Mouse (Mus musculus) CD4-positive, CD25-positive, alpha-beta regulatory T cell, adult 4 months (primary cell): ENCODE results near the gene Spin2d. TPM values are rescaled to one million over a fixed set of nuclear protein-coding genes. Genes with fewer than 3 reads are reported as not detected.
A peak's percentile ranks its signal among the peaks of the same experiment; 100 is the strongest.
"Not testable (repeated sequence)": the region's sequence is repeated elsewhere in the genome, so short reads cannot be mapped to it uniquely, and the experiment has no call there.

ENCODE experiments used
- ATAC-seq: one replicate; pipeline ENCODE4 v1.8.0; 2017
- polyA plus RNA-seq, 2 experiments: library from polyadenylated mRNA; unstranded; fragments of 100-300 nt; shearing (Covaris generic); gene quantifications; one replicate each; pipeline ENCODE4 v1.2.1; 2017

Spin2d gene
- polyA plus RNA-seq = not detected

DNA sequence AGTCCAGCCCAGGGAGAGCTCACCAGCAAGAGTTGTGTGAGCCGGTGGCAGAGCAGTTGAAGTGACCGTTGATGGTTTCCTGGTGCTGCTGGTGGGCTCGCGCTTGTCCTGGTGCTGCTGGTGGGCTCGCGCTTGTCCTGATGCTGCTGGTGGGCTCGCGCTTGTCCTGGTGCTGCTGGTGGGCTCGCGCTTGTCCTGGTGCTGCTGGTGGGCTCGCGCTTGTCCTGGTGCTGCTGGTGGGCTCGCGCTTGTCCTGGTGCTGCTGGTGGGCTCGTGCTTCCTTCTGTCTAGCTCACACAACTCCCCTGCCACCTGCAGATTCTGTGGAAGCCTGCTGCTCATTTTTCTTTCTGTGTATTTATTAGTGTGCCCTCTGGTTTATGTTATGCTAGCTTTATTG lies at the start of gene Spin2d:
TSS of gene Spin2d (minus strand) at position 101 of the 400 bp plus-strand sequence.
- not testable (repeated sequence) for ATAC-seq

DNA sequence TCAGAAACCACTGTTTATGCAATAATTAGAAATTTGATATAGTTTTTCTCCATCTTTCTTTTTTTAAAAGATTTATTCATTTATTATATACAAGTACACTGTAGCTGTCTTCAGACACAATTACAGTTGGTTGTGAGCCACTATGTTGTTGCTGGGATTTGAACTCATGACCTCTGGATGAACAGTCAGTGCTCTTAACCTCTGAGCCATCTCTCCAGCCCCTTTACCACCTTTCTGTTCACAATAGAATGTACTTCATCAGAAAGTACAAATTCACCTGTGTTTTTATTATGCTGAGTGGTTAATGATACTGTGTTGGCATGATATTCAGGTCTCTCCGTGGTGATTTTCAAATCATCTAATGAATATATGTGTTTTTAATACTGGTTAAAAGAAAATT lies 48.6 kb upstream of the Spin2d start:
- no peak for ATAC-seq

DNA sequence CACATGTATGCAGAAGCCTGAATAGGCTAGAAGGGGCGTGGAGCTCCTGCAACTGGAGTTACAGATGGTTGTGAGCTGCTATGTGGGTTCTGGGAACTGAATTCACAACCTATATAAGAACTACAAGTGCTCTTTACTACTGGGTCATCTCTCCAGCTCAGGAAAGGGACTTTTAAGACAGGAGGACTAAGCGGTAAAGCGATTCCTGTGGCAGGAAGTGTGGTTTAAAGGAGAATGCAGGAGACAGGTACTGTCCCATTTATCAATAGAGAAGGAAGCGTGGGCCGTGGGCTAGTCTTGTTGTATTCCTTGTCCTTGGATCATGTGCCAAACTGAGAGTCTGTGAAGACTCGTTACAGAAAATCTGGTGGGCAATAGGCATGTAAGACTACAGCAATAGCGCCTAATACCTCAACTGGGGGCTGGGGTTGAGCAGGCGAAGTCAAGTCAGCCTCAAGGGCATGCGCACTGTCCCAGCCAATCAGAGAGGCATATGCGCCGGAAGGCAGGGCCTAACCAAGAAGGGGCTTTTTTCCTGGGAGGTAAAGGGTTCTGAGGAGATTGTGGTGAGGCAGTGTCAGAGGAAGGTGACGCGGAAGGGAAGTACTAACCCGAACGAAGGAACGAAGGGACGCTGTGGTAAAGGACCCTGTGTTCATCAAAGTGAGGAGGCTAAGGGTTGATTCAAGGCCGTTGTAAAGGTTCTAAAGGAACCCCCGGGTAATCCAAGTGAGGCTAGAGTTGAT lies 37.2 kb upstream of the Spin2d start, which contains the start of gene Xlr4b:
TSS of gene Xlr4b (plus strand) at position 515 of the 746 bp plus-strand sequence.
- peak; percentile 74 for ATAC-seq

DNA sequence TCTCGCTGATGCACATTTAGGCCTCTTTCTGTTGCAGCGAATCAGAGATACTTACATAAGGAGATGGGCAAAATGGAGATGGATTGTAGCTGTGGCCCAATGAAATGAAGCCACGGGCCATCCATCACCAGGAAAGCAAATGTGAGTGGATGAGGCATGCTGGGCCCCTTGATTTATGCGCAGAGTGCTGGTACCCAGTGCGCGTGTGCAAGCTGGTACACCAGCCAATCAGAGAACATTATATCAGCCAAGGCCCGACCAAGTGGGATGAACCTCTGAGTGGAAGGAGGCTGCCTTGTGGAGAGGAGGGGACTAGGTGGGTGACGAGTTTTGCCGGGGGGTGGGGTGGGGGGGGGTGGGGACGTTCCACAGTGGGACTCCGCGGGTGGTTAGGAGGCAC lies 15.1 kb upstream of the Spin2d start, which contains the start of gene Xlr3b:
TSS of gene Xlr3b (plus strand) at position 274 of the 400 bp plus-strand sequence.
- ATAC-seq = peak; percentile 53

DNA sequence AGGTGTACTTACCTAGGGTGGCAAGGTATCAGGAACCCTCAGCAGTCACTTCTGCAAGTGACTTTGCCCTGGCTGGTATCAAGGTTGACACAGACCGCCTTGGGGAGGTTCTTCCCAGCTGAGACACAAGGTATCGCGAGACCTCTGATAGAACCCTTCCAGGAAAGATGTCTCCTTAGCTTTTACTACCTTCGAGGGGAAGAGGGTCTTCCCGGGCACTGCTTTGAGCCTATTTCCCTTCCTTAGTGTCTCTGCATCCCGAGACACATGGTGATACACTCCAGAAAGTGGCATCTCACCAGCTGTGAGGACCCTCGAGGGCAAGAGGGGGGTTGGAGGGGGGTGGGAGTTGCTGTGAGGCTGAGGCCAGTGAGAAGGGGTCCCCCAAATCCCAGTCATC lies 27.4 kb downstream of the Spin2d start, which contains the start of gene DXBay18:
TSS of gene DXBay18 (minus strand) at position 101 of the 400 bp plus-strand sequence.
- not testable (repeated sequence) for ATAC-seq

DNA sequence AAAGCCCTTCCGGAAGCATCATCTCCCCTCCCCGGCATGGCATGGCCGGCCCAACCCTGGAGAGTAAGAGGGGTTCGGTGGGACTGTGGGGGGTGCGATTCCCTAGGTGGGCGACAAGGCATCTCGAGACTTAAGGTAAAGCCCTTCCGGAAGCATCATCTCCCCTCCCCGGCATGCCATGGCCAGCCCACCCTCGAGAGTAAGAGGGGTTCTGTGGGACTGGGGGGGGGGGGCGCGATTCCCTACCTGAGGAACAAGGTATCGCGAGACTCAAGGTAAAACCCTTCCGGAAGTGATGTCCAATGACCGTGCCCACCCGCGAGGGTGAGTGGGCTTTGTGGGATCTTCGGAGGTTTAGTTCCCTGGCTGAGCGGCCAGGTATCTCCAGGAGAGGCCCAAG lies 28.3 kb downstream of the Spin2d start, which contains the start of gene Xlr5b:
TSS of gene Xlr5b (plus strand) at position 301 of the 400 bp plus-strand sequence.
- ATAC-seq = not testable (repeated sequence)

DNA sequence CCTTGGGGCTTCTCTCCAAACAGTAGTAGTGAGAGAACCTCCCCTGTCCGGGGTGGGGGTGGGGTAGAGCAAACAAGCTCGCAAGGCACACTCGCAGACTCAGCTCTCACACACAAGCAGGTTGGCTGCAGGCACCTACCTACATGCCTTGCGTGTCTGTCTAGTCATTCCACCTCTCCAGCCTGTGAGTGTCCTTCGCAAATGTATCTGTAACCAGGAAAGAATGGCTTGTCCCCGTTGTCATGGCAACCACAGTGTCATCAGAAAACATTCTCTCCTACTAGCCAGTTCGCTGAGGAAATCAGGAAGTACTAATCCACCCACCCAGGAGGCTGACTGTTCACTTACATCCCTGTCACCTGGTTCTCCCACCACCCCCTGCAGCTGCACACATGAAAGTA lies 33.6 kb downstream of the Spin2d start:
- ATAC-seq = peak; percentile 79

Other genes starting within 250 kb of the Spin2d start
- gene Zfp185, start 189.7 kb downstream of the Spin2d start, polyA plus RNA-seq = not detected
- gene Pnma5, start 139.9 kb downstream of the Spin2d start, polyA plus RNA-seq = not detected
- not detected for gene Pnma3, start 112.2 kb downstream of the Spin2d start, polyA plus RNA-seq
- gene Xlr4a, start 94.5 kb downstream of the Spin2d start, polyA plus RNA-seq = 100 to 1,000 TPM; 141 TPM
- under 1 TPM in 1 of 2 experiments, not detected in 1; 0.79 TPM for gene Xlr3a, start 79.9 kb downstream of the Spin2d start, polyA plus RNA-seq
- not detected for gene Gm14685, start 59.9 kb downstream of the Spin2d start, polyA plus RNA-seq
- gene Xlr5b, start 28.2 kb downstream of the Spin2d start, polyA plus RNA-seq = not detected
- not detected for gene DXBay18, start 27.5 kb downstream of the Spin2d start, polyA plus RNA-seq
- 10 to 100 TPM; 12.5 to 22.5 TPM for gene Xlr3b, start 15.2 kb upstream of the Spin2d start, polyA plus RNA-seq
- 100 to 1,000 TPM; 164 to 182 TPM for gene Xlr4b, start 37.3 kb upstream of the Spin2d start, polyA plus RNA-seq
- 1 to 10 TPM in 1 of 2 experiments, under 1 TPM in 1; 0.47 to 1.6 TPM for gene F8a, start 51.3 kb upstream of the Spin2d start, polyA plus RNA-seq
- 100 to 1,000 TPM; 102 to 135 TPM for gene Xlr4c, start 66.1 kb upstream of the Spin2d start, polyA plus RNA-seq
- not detected for gene Xlr3c, start 88.4 kb upstream of the Spin2d start, polyA plus RNA-seq
- gene Xlr5a, start 116.0 kb upstream of the Spin2d start, polyA plus RNA-seq = not detected
- gene Xlr5c, start 116.0 kb upstream of the Spin2d start, polyA plus RNA-seq = under 1 TPM in 1 of 2 experiments, not detected in 1; 0.26 TPM
- gene Gm45015, start 159.9 kb upstream of the Spin2d start, polyA plus RNA-seq = not detected
- 10 to 100 TPM; 11.1 to 11.4 TPM for gene Zfp275, start 165.6 kb upstream of the Spin2d start, polyA plus RNA-seq
- gene Gm18336, start 221.7 kb upstream of the Spin2d start, polyA plus RNA-seq = not detected
- gene Zfp92, start 234.1 kb upstream of the Spin2d start, polyA plus RNA-seq = under 1 TPM in 1 of 2 experiments, not detected in 1; 0.27 TPM